Mouse (Mus musculus) hindbrain, embryonic 13.5 days (tissue): ENCODE measurements around the gene Ano6. TPM values are rescaled to one million over a fixed set of nuclear protein-coding genes. Genes with fewer than 3 reads are reported as not detected.

Experiments
- ATAC-seq: fragments of 200-750 bp; cut with Nextera tagmentation; 2 replicates; pipeline ENCODE4 v1.8.0; 2017; ENCODE audit warnings: moderate TSS enrichment; ENCODE audit not compliant: low FRiP score
- H3K27ac ChIP-seq: fragments of 300-500 bp; sonication (generic); 2 replicates; pipeline ENCODE4 v1.5.1; 2015; ENCODE audit warnings: inconsistent platforms, mild to moderate bottlenecking, moderate library complexity
- H3K27me3 ChIP-seq: fragments of 300-500 bp; sonication (generic); 2 replicates; pipeline ENCODE4 v1.6.1; 2015; ENCODE audit warnings: mild to moderate bottlenecking, inconsistent platforms
- H3K36me3 ChIP-seq: fragments of 300-500 bp; sonication (generic); 2 replicates; pipeline ENCODE4 v1.6.1; 2015; ENCODE audit warnings: mild to moderate bottlenecking, inconsistent platforms
- H3K4me1 ChIP-seq: fragments of 300-500 bp; sonication (generic); replicated peaks from 2 replicates; pipeline ENCODE4 v1.6.1; 2015; ENCODE audit warnings: inconsistent platforms
- H3K4me2 ChIP-seq: fragments of 300-500 bp; sonication (generic); 2 replicates; pipeline ENCODE4 v1.6.1; 2015; ENCODE audit warnings: inconsistent platforms, mild to moderate bottlenecking, moderate library complexity
- H3K4me3 ChIP-seq: fragments of 300-500 bp; sonication (generic); 2 replicates; pipeline ENCODE4 v1.5.1; 2015; ENCODE audit warnings: mild to moderate bottlenecking, inconsistent platforms
- H3K9ac ChIP-seq: fragments of 300-500 bp; sonication (generic); 2 replicates; pipeline ENCODE4 v1.6.1; 2015; ENCODE audit warnings: mild to moderate bottlenecking, inconsistent platforms
- H3K9me3 ChIP-seq: fragments of 300-500 bp; sonication (generic); 2 replicates; pipeline ENCODE4 v1.6.1; 2016; ENCODE audit warnings: inconsistent platforms
- WGBS: fragments of 180-500 bp; shearing (Covaris S2); methylation state at CpG from one replicate; pipeline ENCODE4 v1.1.7; 2015; 5-methylcytosine and 5-hydroxymethylcytosine counted together
- microRNA-seq: library from miRNA; unstranded; fragments of <30 nt; microRNA quantifications from one replicate; pipeline ENCODE4, GENCODE M21; 2016
- polyA plus RNA-seq: library from polyadenylated mRNA; unstranded; fragments of >200 nt; fragmentation: Nextera tagmentation; extraction: Ambion mirVana; gene quantifications from 2 replicates; pipeline ENCODE4 v1.2.1, GENCODE M21; 2015

Ano6 gene
- polyA plus RNA-seq, 1 experiment from 2014 or later: 31.2 TPM

GRCm38 (mm10) chr15:96011640-96012390 lies 221.2 kb downstream of the Ano6 start:
- Histone ChIP-seq H3K4me1 (peaks cover 3% of the 10 kb centered on the region), H3K27me3 (no peaks in the 10 kb centered on the region), H3K4me2 (no peak overlapping the region), H3K9me3 (peaks cover 6% of the 10 kb centered on the region; the same call in 1 of the 2 replicates), H3K9ac (no peak overlapping the region), H3K27ac (no peak overlapping the region), H3K4me3 (no peak overlapping the region), H3K36me3 (no peaks in the 10 kb centered on the region)
- no peak for ATAC-seq
- WGBS: 86% methylated on average over 16 of the region's 16 CpGs

GRCm38 (mm10) chr15:96012391-96012775 lies 221.7 kb downstream of the Ano6 start:
- no peak overlapping the region for H3K4me2 ChIP-seq
- H3K27ac ChIP-seq: 0 out of 2 replicates have a peak overlapping the region, but pooled peaks have one; percentile 44
- no peak; the same call in 1 of the 2 replicates for ATAC-seq
- 50% methylated on average over 8 of the region's 8 CpGs for WGBS
- no peak overlapping the region for H3K4me3 ChIP-seq
- H3K9me3 ChIP-seq: peaks cover 10% of the 10 kb centered on the region; the same call in 1 of the 2 replicates
- H3K4me1 ChIP-seq: peaks cover 3% of the 10 kb centered on the region
- no peak overlapping the region for H3K9ac ChIP-seq
- no peaks in the 10 kb centered on the region for H3K27me3 ChIP-seq
- H3K36me3 ChIP-seq: no peaks in the 10 kb centered on the region

GRCm38 (mm10) chr15:96014501-96014900 lies 223.9 kb downstream of the Ano6 start:
- Histone ChIP-seq H3K9me3 (peaks cover 10% of the 10 kb centered on the region; the same call in 1 of the 2 replicates), H3K9ac (no peak overlapping the region), H3K27me3 (no peaks in the 10 kb centered on the region), H3K4me3 (no peak overlapping the region), H3K4me2 (no peak overlapping the region), H3K36me3 (no peaks in the 10 kb centered on the region), H3K4me1 (peaks cover 3% of the 10 kb centered on the region), H3K27ac (no peak overlapping the region)
- ATAC-seq: no peak
- 94% methylated on average over 4 of the region's 4 CpGs for WGBS

- no peak overlapping the region for H3K4me2 ChIP-seq
- no peak overlapping the region for H3K9ac ChIP-seq
- no peaks in the 10 kb centered on the region for H3K36me3 ChIP-seq
- H3K9me3 ChIP-seq: peaks cover 10% of the 10 kb centered on the region; the same call in 1 of the 2 replicates
- no peak overlapping the region for H3K4me3 ChIP-seq
- no peak for ATAC-seq
- no peak overlapping the region for H3K27ac ChIP-seq
- 88% methylated on average over 3 of the region's 3 CpGs for WGBS
- no peaks in the 10 kb centered on the region for H3K27me3 ChIP-seq
- no peaks in the 10 kb centered on the region for H3K4me1 ChIP-seq
Observed at GRCm38 (mm10) chr15:96020465-96020864, 229.8 kb downstream of the Ano6 start.

GRCm38 (mm10) chr15:96021506-96021905 lies 230.9 kb downstream of the Ano6 start:
- Histone ChIP-seq H3K9ac (no peak overlapping the region), H3K27ac (no peak overlapping the region), H3K36me3 (no peaks in the 10 kb centered on the region), H3K9me3 (peaks cover 7% of the 10 kb centered on the region; the same call in 1 of the 2 replicates), H3K4me2 (no peak overlapping the region), H3K4me3 (no peak overlapping the region), H3K4me1 (no peaks in the 10 kb centered on the region), H3K27me3 (no peaks in the 10 kb centered on the region)
- 60% methylated on average over 10 of the region's 10 CpGs for WGBS
- no peak for ATAC-seq

Small RNA genes within 50 kb of the gene (microRNA-seq; reads per million reads assigned to microRNA genes)
- gene Gm25070: not detected

Other genes starting within 250 kb of the Ano6 start
- 3.9 and 7.2 TPM in 2 replicates for gene Dbx2, start 134.9 kb upstream of the Ano6 start, polyA plus RNA-seq